Mouse (Mus musculus) liver, postnatal 0 days (tissue): ENCODE data around the gene Gm20388.

Source experiments
- CTCF ChIP-seq: sonication (generic); IDR thresholded peaks from 2 replicates; pipeline ENCODE4 v1.5.1; 2016; ENCODE audit warnings: antibody characterized with exemption, low read depth
- EP300 ChIP-seq: IDR thresholded peaks from 2 replicates; pipeline ENCODE4 v1.6.1; 2016; ENCODE audit warnings: antibody characterized with exemption, low read depth, mild to moderate bottlenecking

GRCm38 (mm10) chr8:120997926-120998325 is 1087.3 kb downstream of the Gm20388 start:
- no peak for TF ChIP-seq CTCF
- no peak for TF ChIP-seq EP300
